ENCODE assay signal across 27 mouse cellular contexts in genomic region chr12:16152108-16152507, GRCm38 (mm10).
DNase-seq lines count a peak whose midpoint lies in the region; ATAC-seq lines count a peak whose summit lies in the region.
"Had no signal": no experiment of that assay in that cellular context is flagged by ENCODE, and none has a peak within 500 bp of the region (broad histone marks: within the 10 kb centered on the region; RNA-seq: fewer than 3 reads in every experiment).

No protein-coding gene starts in this region.

- intact Hi-C loops in gastrocnemius, postnatal 36 days (cut with DNase I): loop anchor here (10.0 kb wide), 1 partner anchor 337 kb away; the partner anchor contains the start of gene Trib2

- H3K4me2 ChIP-seq in limb, embryonic 13.5 days (replicated peaks): no peak overlapping the region
- no peak overlapping the region for H3K4me2 ChIP-seq in forebrain, embryonic 15.5 days (replicated peaks)
- H3K4me2 ChIP-seq: embryonic facial prominence, embryonic 13.5 days; hindbrain, embryonic 15.5 days; liver, embryonic 11.5 days; neural tube, embryonic 15.5 days had no signal

- no peak overlapping the region for H3K4me3 ChIP-seq in limb, embryonic 13.5 days
- H3K4me3 ChIP-seq in limb, embryonic 10.5 days: no peak overlapping the region
- H3K4me3 ChIP-seq in forebrain, embryonic 15.5 days: no peak overlapping the region
- H3K4me3 ChIP-seq: embryonic facial prominence, embryonic 13.5 days; hindbrain, embryonic 15.5 days; layer of hippocampus, adult 2 months; neural tube, embryonic 15.5 days had no signal

- no peak overlapping the region for H3K9ac ChIP-seq in limb, embryonic 13.5 days
- no peak overlapping the region for H3K9ac ChIP-seq in forebrain, embryonic 15.5 days (replicated peaks)
- H3K9ac ChIP-seq: embryonic facial prominence, embryonic 13.5 days; hindbrain, embryonic 15.5 days; liver, postnatal 0 days; neural tube, embryonic 15.5 days had no signal

- no peaks in the 10 kb centered on the region for H3K27me3 ChIP-seq in limb, embryonic 13.5 days
- no peaks in the 10 kb centered on the region for H3K27me3 ChIP-seq in limb, embryonic 10.5 days (ENCODE audit: low read depth, poor library complexity, severe bottlenecking)
- H3K27me3 ChIP-seq in forebrain, embryonic 15.5 days: no peaks in the 10 kb centered on the region
- H3K27me3 ChIP-seq: embryonic facial prominence, embryonic 13.5 days; hindbrain, embryonic 15.5 days; neural tube, embryonic 15.5 days had no signal

- H3K27ac ChIP-seq in limb, embryonic 13.5 days: peak overlapping the region; percentile 28; the same call in 1 of the 2 replicates
- H3K27ac ChIP-seq in limb, embryonic 10.5 days: no peak overlapping the region
- H3K27ac ChIP-seq in forebrain, embryonic 15.5 days (replicated peaks): no peak overlapping the region
- H3K27ac ChIP-seq: embryonic facial prominence, embryonic 13.5 days; macrophage; neural tube, embryonic 15.5 days had no signal

- peaks cover 28% of the 10 kb centered on the region for H3K4me1 ChIP-seq in limb, embryonic 13.5 days
- no peaks in the 10 kb centered on the region for H3K4me1 ChIP-seq in limb, embryonic 10.5 days
- peaks cover 9% of the 10 kb centered on the region for H3K4me1 ChIP-seq in forebrain, embryonic 15.5 days

- H3K36me3 ChIP-seq in limb, embryonic 13.5 days: no peaks in the 10 kb centered on the region
- H3K36me3 ChIP-seq in limb, embryonic 10.5 days: no peaks in the 10 kb centered on the region
- no peaks in the 10 kb centered on the region for H3K36me3 ChIP-seq in forebrain, embryonic 15.5 days
- H3K36me3 ChIP-seq: embryonic facial prominence, embryonic 13.5 days; hindbrain, embryonic 15.5 days; neural tube, embryonic 15.5 days had no signal

- H3K9me3 ChIP-seq in limb, embryonic 13.5 days: no peaks in the 10 kb centered on the region
- H3K9me3 ChIP-seq in limb, embryonic 10.5 days (replicated peaks): no peaks in the 10 kb centered on the region
- no peaks in the 10 kb centered on the region for H3K9me3 ChIP-seq in forebrain, embryonic 15.5 days
- H3K9me3 ChIP-seq: embryonic facial prominence, embryonic 13.5 days; hindbrain, embryonic 15.5 days; neural tube, embryonic 15.5 days had no signal

- no peak for ATAC-seq in limb, embryonic 13.5 days (ENCODE audit: low FRiP score, low read depth)
- ATAC-seq in forebrain, embryonic 15.5 days (replicated peaks): no peak
- ATAC-seq: activated CD4-positive, CD25-positive, alpha-beta regulatory T cell, adult 4 months; forebrain, embryonic 14.5 days; liver, postnatal 0 days; midbrain, embryonic 16.5 days had no signal

- no peak for DNase-seq in limb, embryonic 10.5 days (ENCODE audit: low spot score)
- DNase-seq in NIH3T3 (ENCODE audit: low read depth): peak; percentile 28
- peak; percentile 22 to 47 for DNase-seq in gastrocnemius, postnatal 36 days
- no peak for DNase-seq in cerebellum, postnatal 36 days
- DNase-seq in kidney, postnatal 14 days: no peak
- DNase-seq: adrenal gland, postnatal 10 days; cerebellum, adult 18-20 months; cerebellum, postnatal 25 days; embryo, embryonic 11 days; heart, postnatal 4 days; kidney, adult 9 months; kidney, postnatal 25 days; liver, postnatal 0 days; right cerebral cortex, postnatal 4 days; thymus, adult 18-20 months; thymus, postnatal 36 days had no signal

- WGBS in limb, embryonic 13.5 days: 78% methylated on average over 11 of the region's 11 CpGs
- WGBS in limb, embryonic 10.5 days: 90% methylated on average over 11 of the region's 11 CpGs
- 91% methylated on average over 11 of the region's 11 CpGs for WGBS in forebrain, embryonic 15.5 days

Comparison
In these comparisons a context has a peak if more than half of its experiments do, and no peak if none do; other contexts are left out.
1. DNase-seq: peak in NIH3T3 (single experiment) and gastrocnemius, postnatal 36 days (2 of 2); none in limb, embryonic 10.5 days (single experiment), cerebellum, postnatal 36 days (0 of 2) and kidney, postnatal 14 days (single experiment).